Mouse (Mus musculus): ENCODE measurements around the gene Alpl.

DNA sequence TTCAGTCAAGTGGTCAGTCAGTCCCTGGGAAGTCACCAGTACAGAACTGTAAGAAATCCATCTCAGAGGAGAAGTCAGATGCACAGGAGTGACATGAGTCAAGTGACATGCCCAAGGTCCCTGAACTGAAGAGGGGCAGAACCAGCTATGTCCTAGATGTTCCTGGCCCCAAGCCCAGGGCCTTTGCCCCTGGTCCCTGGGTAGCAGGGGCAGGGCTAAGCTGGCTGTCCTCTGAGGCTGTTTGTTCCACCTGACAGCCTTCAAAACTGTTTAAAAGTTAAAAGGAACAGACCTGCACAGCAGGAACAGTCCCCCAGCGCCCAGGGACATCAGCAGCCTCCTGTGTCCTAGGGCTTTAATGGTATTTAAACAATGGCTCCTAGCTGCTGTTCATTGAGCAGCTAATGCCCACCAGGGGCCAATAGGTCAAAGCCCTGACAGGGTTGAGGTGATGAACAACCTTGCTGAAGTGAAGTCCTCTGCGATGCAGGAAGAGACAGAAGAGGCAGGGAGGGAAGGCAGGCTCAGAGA lies 22.8 kb downstream of the Alpl start:
- no peak for TF ChIP-seq CTCF (IDR thresholded peaks at IDR 0.05; ENCODE audit: borderline replicate concordance, extremely low read depth, insufficient read depth, insufficient read length)
- no peak for TF ChIP-seq POLR2A (IDR thresholded peaks at IDR 0.05; ENCODE audit: borderline replicate concordance, extremely low read depth, insufficient read depth, insufficient read length, poor library complexity, severe bottlenecking)
